Mouse (Mus musculus) cerebellum, postnatal 25 days (tissue): Measurements from ENCODE around the gene Rab4b.

ENCODE experiments used
- DNase-seq, 2 experiments: peaks; one replicate each; pipeline ENCODE4 v3.0.0; 2021; ENCODE audit warnings: mixed read lengths in 2 of 2

The Rab4b gene

GRCm38 (mm10) chr7:27182498-27182897, 3.8 kb upstream of the Rab4b start:
- DNase-seq, result no peak

- DNase-seq, result no peak
These were observed 2.4 kb upstream of the Rab4b start, which contains the start of the genes Gm21983 and Mia for GRCm38 (mm10) chr7:27180837-27181695. TSS of gene Gm21983 (minus strand) at chr7:27181086. TSS of gene Mia (minus strand) at chr7:27181157.

- peak in 1 of 2 experiments; percentile 54 for DNase-seq
These were observed 1.3 kb upstream of the Rab4b start for GRCm38 (mm10) chr7:27180036-27180435.

GRCm38 (mm10) chr7:27179217-27179918, 672 bp upstream of the Rab4b start:
- no peak for DNase-seq

- no peak for DNase-seq
These were observed 763 bp downstream of the Rab4b start for GRCm38 (mm10) chr7:27177942-27178323.

GRCm38 (mm10) chr7:27174896-27175295, 3.8 kb downstream of the Rab4b start:
- DNase-seq, result no peak

GRCm38 (mm10) chr7:27174496-27174895, 4.2 kb downstream of the Rab4b start:
- DNase-seq, result no peak

- no peak for DNase-seq
These were observed 7.7 kb downstream of the Rab4b start for GRCm38 (mm10) chr7:27170981-27171380.

- DNase-seq, result no peak
These were observed 10.3 kb downstream of the Rab4b start for GRCm38 (mm10) chr7:27168371-27168770.

- no peak for DNase-seq
These were observed 11.1 kb downstream of the Rab4b start for GRCm38 (mm10) chr7:27167475-27168094.

- DNase-seq, result peak; percentile 96 to 98
These were observed 11.9 kb downstream of the Rab4b start, which contains the start of gene Egln2 for GRCm38 (mm10) chr7:27166614-27167474. TSS of gene Egln2 (minus strand) at chr7:27166802.

GRCm38 (mm10) chr7:27166229-27166613, 12.5 kb downstream of the Rab4b start:
- peak; percentile 88 to 90 for DNase-seq

GRCm38 (mm10) chr7:27165696-27166095, 13.0 kb downstream of the Rab4b start:
- DNase-seq, result no peak

GRCm38 (mm10) chr7:27165007-27165655, 13.6 kb downstream of the Rab4b start:
- DNase-seq, result peak; percentile 69 to 78

GRCm38 (mm10) chr7:27164112-27164947, 14.4 kb downstream of the Rab4b start:
- peak; percentile 55 to 71 for DNase-seq

- peak; percentile 33 to 41 for DNase-seq
These were observed 15.3 kb downstream of the Rab4b start for GRCm38 (mm10) chr7:27163450-27163805.

GRCm38 (mm10) chr7:27162780-27163449, 15.8 kb downstream of the Rab4b start:
- DNase-seq, result no peak

- peak in 1 of 2 experiments; percentile 12 for DNase-seq
These were observed 17.0 kb downstream of the Rab4b start for GRCm38 (mm10) chr7:27161744-27162143.

GRCm38 (mm10) chr7:27160921-27161320, 17.8 kb downstream of the Rab4b start:
- no peak for DNase-seq

GRCm38 (mm10) chr7:27159882-27160281, 18.8 kb downstream of the Rab4b start:
- peak; percentile 88 to 91 for DNase-seq
